Mouse (Mus musculus) liver, embryonic 12.5 days (tissue): ENCODE data around the gene Ecpas. TPM values are rescaled to one million over a fixed set of nuclear protein-coding genes. Genes with fewer than 3 reads are reported as not detected.
A peak's percentile ranks its signal among the peaks of the same experiment; 100 is the strongest.

Experiments
- ATAC-seq: fragments of 200-750 bp; cut with Nextera tagmentation; 2 replicates; pipeline ENCODE4 v1.8.0; 2017; ENCODE audit warnings: moderate number of reproducible peaks, mild to moderate bottlenecking, moderate library complexity
- H3K27ac ChIP-seq: fragments of 300-500 bp; sonication (generic); 2 replicates; pipeline ENCODE4 v1.5.1; 2016; ENCODE audit warnings: mild to moderate bottlenecking
- H3K27me3 ChIP-seq: fragments of 300-500 bp; sonication (generic); replicated peaks from 2 replicates; pipeline ENCODE4 v1.6.1; 2016; ENCODE audit warnings: mild to moderate bottlenecking, moderate library complexity
- H3K36me3 ChIP-seq: fragments of 300-500 bp; sonication (generic); 2 replicates; pipeline ENCODE4 v1.6.1; 2016; ENCODE audit warnings: mild to moderate bottlenecking, moderate library complexity
- H3K4me1 ChIP-seq: fragments of 300-500 bp; sonication (generic); 2 replicates; pipeline ENCODE4 v1.6.1; 2016
- H3K4me2 ChIP-seq: fragments of 300-500 bp; sonication (generic); 2 replicates; pipeline ENCODE4 v1.6.1; 2016; ENCODE audit warnings: mild to moderate bottlenecking, moderate library complexity
- H3K4me3 ChIP-seq: fragments of 300-500 bp; sonication (generic); 2 replicates; pipeline ENCODE4 v1.5.1; 2016; ENCODE audit warnings: mild to moderate bottlenecking, moderate library complexity
- H3K9ac ChIP-seq: fragments of 300-500 bp; sonication (generic); 2 replicates; pipeline ENCODE4 v1.6.1; 2016; ENCODE audit warnings: mild to moderate bottlenecking, moderate library complexity
- H3K9me3 ChIP-seq: fragments of 300-500 bp; sonication (generic); replicated peaks from 2 replicates; pipeline ENCODE4 v1.6.1; 2016; ENCODE audit warnings: mild to moderate bottlenecking, moderate library complexity
- whole genome bisulfite sequencing: fragments of 180-500 bp; shearing (Covaris S2); methylation state at CpG from one replicate; pipeline ENCODE4 v1.1.7; 2016; ENCODE audit not compliant: insufficient replicate concordance; 5-methylcytosine and 5-hydroxymethylcytosine counted together
- polyA plus RNA-seq: library from polyadenylated mRNA; unstranded; fragments of >200 nt; fragmentation: Nextera tagmentation; extraction: Ambion mirVana; gene quantifications from 2 replicates; pipeline ENCODE4 v1.2.1, GENCODE M21; 2016

The Ecpas gene
- polyA plus RNA-seq, 1 experiment from 2014 or later = 30.1 TPM

- Histone ChIP-seq H3K4me2 (peak overlapping the region; percentile 83), H3K4me3 (peak overlapping the region; percentile 99), H3K27me3 (no peaks in the 10 kb centered on the region), H3K9me3 (no peaks in the 10 kb centered on the region), H3K27ac (peak overlapping the region; percentile 88; the same call in 1 of the 2 replicates), H3K4me1 (peaks cover 51% of the 10 kb centered on the region), H3K36me3 (no peaks in the 10 kb centered on the region), H3K9ac (peak overlapping the region; percentile 98)
- WGBS = 32% methylated on average over 16 of the region's 16 CpGs
- no peak for ATAC-seq
These were observed 2.1 kb downstream of the Ecpas start for GRCm38 (mm10) chr4:58910175-58911068.

GRCm38 (mm10) chr4:58907453-58907852, 5.1 kb downstream of the Ecpas start:
- Histone ChIP-seq H3K4me2 (no peak overlapping the region), H3K9ac (no peak overlapping the region), H3K27me3 (no peaks in the 10 kb centered on the region), H3K9me3 (no peaks in the 10 kb centered on the region), H3K36me3 (no peaks in the 10 kb centered on the region), H3K4me3 (no peak overlapping the region), H3K4me1 (peaks cover 31% of the 10 kb centered on the region), H3K27ac (no peak overlapping the region)
- 25% methylated on average over 1 of the region's 1 CpGs for WGBS
- no peak for ATAC-seq

- ATAC-seq = no peak
- Histone ChIP-seq H3K4me1 (peaks cover 36% of the 10 kb centered on the region), H3K27me3 (no peaks in the 10 kb centered on the region), H3K27ac (no peak overlapping the region), H3K9me3 (no peaks in the 10 kb centered on the region), H3K9ac (no peak overlapping the region), H3K4me3 (no peak overlapping the region), H3K36me3 (no peaks in the 10 kb centered on the region), H3K4me2 (no peak overlapping the region)
These were observed 14.2 kb downstream of the Ecpas start for GRCm38 (mm10) chr4:58898318-58898717.

- ATAC-seq = no peak
- Histone ChIP-seq H3K4me3 (no peak overlapping the region), H3K27ac (no peak overlapping the region), H3K27me3 (no peaks in the 10 kb centered on the region), H3K9ac (no peak overlapping the region), H3K4me1 (peaks cover 42% of the 10 kb centered on the region), H3K36me3 (no peaks in the 10 kb centered on the region), H3K9me3 (no peaks in the 10 kb centered on the region), H3K4me2 (no peak overlapping the region)
- WGBS = 66% methylated on average over 4 of the region's 4 CpGs
These were observed 15.1 kb downstream of the Ecpas start for GRCm38 (mm10) chr4:58897436-58897835.

GRCm38 (mm10) chr4:58894399-58894798, 18.1 kb downstream of the Ecpas start:
- Histone ChIP-seq H3K9ac (no peak overlapping the region), H3K4me1 (peaks cover 64% of the 10 kb centered on the region), H3K36me3 (no peaks in the 10 kb centered on the region), H3K27me3 (no peaks in the 10 kb centered on the region), H3K27ac (no peak overlapping the region), H3K4me3 (no peak overlapping the region), H3K9me3 (no peaks in the 10 kb centered on the region), H3K4me2 (no peak overlapping the region)
- 57% methylated on average over 7 of the region's 7 CpGs for whole genome bisulfite sequencing
- ATAC-seq = peak; percentile 46

GRCm38 (mm10) chr4:58890035-58890782, 22.3 kb downstream of the Ecpas start:
- no peaks in the 10 kb centered on the region for H3K9me3 ChIP-seq
- peak overlapping the region; percentile 44 for H3K4me2 ChIP-seq
- H3K9ac ChIP-seq = no peak overlapping the region
- H3K4me3 ChIP-seq = no peak overlapping the region
- 41% methylated on average over 4 of the region's 4 CpGs for WGBS
- peak overlapping the region; percentile 80 for H3K27ac ChIP-seq
- no peaks in the 10 kb centered on the region for H3K36me3 ChIP-seq
- ATAC-seq = peak; percentile 91
- peaks cover 78% of the 10 kb centered on the region for H3K4me1 ChIP-seq
- no peaks in the 10 kb centered on the region for H3K27me3 ChIP-seq

- WGBS = 60% methylated on average over 1 of the region's 1 CpGs
- no peak overlapping the region for H3K9ac ChIP-seq
- H3K4me1 ChIP-seq = peaks cover 65% of the 10 kb centered on the region
- no peak overlapping the region for H3K4me3 ChIP-seq
- H3K36me3 ChIP-seq = no peaks in the 10 kb centered on the region
- H3K27ac ChIP-seq = no peak overlapping the region
- no peaks in the 10 kb centered on the region for H3K9me3 ChIP-seq
- no peaks in the 10 kb centered on the region for H3K27me3 ChIP-seq
- no peak for ATAC-seq
- H3K4me2 ChIP-seq = no peak overlapping the region
These were observed 24.0 kb downstream of the Ecpas start for GRCm38 (mm10) chr4:58888568-58888967.

GRCm38 (mm10) chr4:58887626-58888025, 24.9 kb downstream of the Ecpas start:
- no peaks in the 10 kb centered on the region for H3K27me3 ChIP-seq
- H3K4me3 ChIP-seq = no peak overlapping the region
- peaks cover 58% of the 10 kb centered on the region for H3K4me1 ChIP-seq
- ATAC-seq = no peak
- no peaks in the 10 kb centered on the region for H3K9me3 ChIP-seq
- no peak overlapping the region for H3K9ac ChIP-seq
- H3K27ac ChIP-seq = no peak overlapping the region
- no peak overlapping the region for H3K4me2 ChIP-seq
- 36% methylated on average over 3 of the region's 3 CpGs for WGBS
- 0 out of 2 replicates have a peak, but pooled peaks cover 5% of the 10 kb centered on the region for H3K36me3 ChIP-seq

GRCm38 (mm10) chr4:58886778-58887177, 25.8 kb downstream of the Ecpas start:
- Histone ChIP-seq H3K9me3 (no peaks in the 10 kb centered on the region), H3K36me3 (0 out of 2 replicates have a peak, but pooled peaks cover 7% of the 10 kb centered on the region), H3K9ac (no peak overlapping the region), H3K27me3 (no peaks in the 10 kb centered on the region), H3K27ac (no peak overlapping the region), H3K4me2 (no peak overlapping the region), H3K4me3 (no peak overlapping the region), H3K4me1 (peaks cover 52% of the 10 kb centered on the region)
- ATAC-seq = no peak
- 42% methylated on average over 3 of the region's 3 CpGs for WGBS

- Histone ChIP-seq H3K9ac (no peak overlapping the region), H3K4me3 (no peak overlapping the region), H3K27ac (no peak overlapping the region), H3K4me1 (peaks cover 40% of the 10 kb centered on the region), H3K9me3 (no peaks in the 10 kb centered on the region), H3K36me3 (0 out of 2 replicates have a peak, but pooled peaks cover 9% of the 10 kb centered on the region), H3K27me3 (no peaks in the 10 kb centered on the region), H3K4me2 (no peak overlapping the region)
- ATAC-seq = no peak
- 90% methylated on average over 5 of the region's 5 CpGs for WGBS
These were observed 27.2 kb downstream of the Ecpas start for GRCm38 (mm10) chr4:58885341-58885740.

- H3K27ac ChIP-seq = no peak overlapping the region
- no peak overlapping the region for H3K4me3 ChIP-seq
These were observed 28.7 kb downstream of the Ecpas start for GRCm38 (mm10) chr4:58883841-58884240.

GRCm38 (mm10) chr4:58874373-58874772, 38.2 kb downstream of the Ecpas start:
- Histone ChIP-seq H3K27me3 (no peaks in the 10 kb centered on the region), H3K4me3 (no peak overlapping the region), H3K9me3 (no peaks in the 10 kb centered on the region), H3K4me1 (no peaks in the 10 kb centered on the region), H3K36me3 (peaks cover 52% of the 10 kb centered on the region), H3K27ac (no peak overlapping the region), H3K9ac (no peak overlapping the region), H3K4me2 (no peak overlapping the region)
- no peak for ATAC-seq
- 69% methylated on average over 4 of the region's 4 CpGs for WGBS

More at GRCm38 (mm10) chr4:58883841-58884240, 28.7 kb downstream of the Ecpas start:
- Histone ChIP-seq H3K9ac (no peak overlapping the region), H3K27me3 (no peaks in the 10 kb centered on the region), H3K4me2 (no peak overlapping the region), H3K36me3 (0 out of 2 replicates have a peak, but pooled peaks cover 9% of the 10 kb centered on the region), H3K9me3 (no peaks in the 10 kb centered on the region), H3K4me1 (peaks cover 26% of the 10 kb centered on the region)
- 48% methylated on average over 2 of the region's 2 CpGs for WGBS
- ATAC-seq = no peak
